Mouse (Mus musculus) kidney, adult 18-20 months (tissue): ENCODE results near the gene Pycr1.

Experiments
- DNase-seq: peaks from one replicate; pipeline ENCODE4 v3.0.0; 2021

The Pycr1 gene

DNA sequence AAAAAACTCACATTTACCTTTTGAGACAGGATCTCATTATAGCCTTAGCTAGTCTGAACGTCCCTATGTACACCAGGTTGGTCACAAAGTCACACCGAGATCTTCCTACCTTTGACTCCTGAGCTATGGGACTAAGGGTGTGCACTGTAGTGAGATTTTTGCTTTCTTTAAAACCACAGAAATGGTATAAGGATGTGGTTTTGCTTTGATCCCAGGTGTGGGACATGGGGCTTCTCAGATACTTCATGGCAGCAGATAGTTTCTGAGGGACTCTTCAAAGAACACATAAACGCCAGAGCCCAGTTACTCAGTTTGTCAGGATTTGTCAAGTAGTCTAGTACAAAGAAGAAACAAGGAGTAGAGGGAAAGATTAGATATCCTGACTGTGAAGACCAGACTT is 42.9 kb downstream of the Pycr1 start:
- DNase-seq = no peak

DNA sequence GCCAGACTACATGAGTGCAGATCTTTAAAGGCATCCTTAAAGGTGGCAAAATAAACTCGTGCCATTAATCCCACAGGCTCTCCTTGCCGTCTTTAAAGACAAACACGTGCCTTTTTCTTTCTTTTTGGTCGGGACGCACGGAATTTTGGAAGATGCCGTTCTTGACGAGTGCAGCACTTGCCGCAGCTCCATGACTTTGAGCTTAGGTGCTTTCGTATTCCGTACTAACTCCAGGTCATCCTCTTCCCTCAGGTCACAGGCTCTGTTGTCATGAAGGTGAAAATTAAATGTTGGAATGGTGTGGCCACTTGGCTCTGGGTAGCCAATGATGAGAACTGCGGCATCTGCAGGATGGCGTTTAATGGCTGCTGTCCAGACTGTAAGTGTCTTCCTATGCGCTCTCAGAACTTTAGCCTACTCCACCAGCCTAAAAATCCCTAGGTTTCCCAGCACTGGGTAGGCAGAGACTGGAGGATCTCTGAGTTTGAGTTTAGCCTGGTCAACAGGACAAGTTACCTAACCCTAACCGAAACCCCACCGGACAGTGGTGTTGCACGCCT is 44.5 kb downstream of the Pycr1 start:
- DNase-seq = no peak

- peak; percentile 93 for DNase-seq
These were observed 45.1 kb downstream of the Pycr1 start, which contains the start of the genes Alyref and Anapc11 for GRCm38 (mm10) chr11:120598283-120598989. Gene Alyref, minus strand, starts transcription at chr11:120598365. Gene Anapc11, plus strand, starts transcription at chr11:120598421.

- peak; percentile 40 for DNase-seq
These were observed 46.0 kb downstream of the Pycr1 start for GRCm38 (mm10) chr11:120597240-120598235.

DNA sequence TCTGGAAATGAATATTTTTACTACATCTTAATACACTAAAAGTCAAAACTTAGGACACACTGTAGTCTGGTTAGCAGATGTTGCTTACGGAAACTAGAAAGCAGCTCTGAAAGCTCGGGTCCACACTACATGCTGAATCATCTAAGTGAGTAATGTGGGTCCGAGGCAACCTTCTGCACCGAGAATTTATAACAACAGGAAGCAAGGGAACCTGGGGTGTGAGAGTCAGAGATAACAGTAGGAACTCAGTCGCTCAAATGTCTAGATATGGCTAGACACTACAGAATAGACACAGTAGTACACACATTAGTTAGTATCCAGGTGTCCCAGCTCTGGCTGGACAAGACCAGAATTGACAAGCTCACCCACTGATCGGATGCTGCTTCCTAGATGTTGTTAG is 55.0 kb downstream of the Pycr1 start:
- DNase-seq = no peak
